Mouse (Mus musculus) urinary bladder, postnatal 10 days (tissue): ENCODE measurements around the gene Sectm1a.
"Not testable (repeated sequence)": the region's sequence is repeated elsewhere in the genome, so short reads cannot be mapped to it uniquely, and the experiment has no call there.

Source experiments
- DNase-seq: peaks from one replicate; pipeline ENCODE4 v3.0.0; 2022; ENCODE audit warnings: low spot score

The Sectm1a gene

DNA sequence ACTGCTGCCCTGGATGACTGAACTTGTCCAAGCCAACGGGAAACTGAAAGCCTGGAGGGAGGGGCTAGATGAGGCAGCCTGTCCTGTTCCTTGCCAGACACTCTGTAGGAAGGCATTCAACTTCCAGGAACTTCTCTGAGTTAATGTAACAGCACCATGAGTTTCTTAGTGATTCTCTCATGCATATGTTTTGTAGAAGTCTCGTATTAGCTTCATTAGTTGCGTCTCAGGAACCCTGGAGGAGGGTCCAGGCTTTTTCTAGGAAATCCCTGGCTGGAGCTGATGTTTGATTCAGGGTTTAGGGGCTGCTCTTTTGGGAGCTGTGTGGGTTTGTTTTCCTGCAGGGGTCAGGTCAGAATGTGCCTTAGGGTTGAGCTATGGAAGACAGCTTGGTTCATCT is at the start of gene Sectm1a:
Gene Sectm1a, minus strand, starts transcription at position 101 of the 400 bp plus-strand sequence.
- DNase-seq, result no peak

DNA sequence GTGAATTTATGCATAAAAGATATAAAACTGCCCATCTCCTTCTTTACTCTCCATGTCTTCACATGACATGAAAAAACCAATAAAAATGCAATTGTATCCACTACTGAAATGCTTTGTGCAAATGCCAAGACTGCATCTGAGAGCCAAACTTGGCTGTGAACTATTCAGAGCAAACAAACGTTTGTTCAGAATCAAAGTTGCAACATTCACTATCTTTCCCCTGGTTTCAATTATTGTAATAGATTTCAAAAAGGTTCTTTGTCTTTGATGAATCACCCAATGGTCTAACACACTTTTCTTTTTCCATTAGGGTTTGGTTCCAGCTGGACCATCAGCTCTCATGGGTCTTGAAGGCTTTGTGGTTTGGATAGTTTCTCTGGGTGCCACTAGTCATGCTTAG is 48.6 kb upstream of the Sectm1a start:
- no peak for DNase-seq

DNA sequence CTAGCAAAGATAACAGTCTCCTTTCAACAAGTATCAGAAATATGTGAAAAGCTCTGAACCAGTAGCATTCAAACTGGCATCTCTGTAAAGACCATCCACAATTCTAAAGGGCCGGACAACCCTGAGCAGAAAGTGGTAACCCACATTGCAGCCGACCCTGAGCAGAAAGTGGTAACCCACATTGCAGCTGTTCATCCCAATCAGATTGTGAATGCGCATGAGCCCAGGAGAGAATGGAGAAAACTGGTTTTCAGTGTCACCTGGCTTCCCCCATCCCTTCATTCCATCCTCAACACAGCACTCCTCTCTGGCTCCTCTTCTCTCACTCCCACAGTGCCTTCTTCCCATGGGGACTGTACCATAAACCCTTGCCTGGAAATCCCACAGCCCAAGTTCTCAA is 46.4 kb upstream of the Sectm1a start:
- no peak for DNase-seq

DNA sequence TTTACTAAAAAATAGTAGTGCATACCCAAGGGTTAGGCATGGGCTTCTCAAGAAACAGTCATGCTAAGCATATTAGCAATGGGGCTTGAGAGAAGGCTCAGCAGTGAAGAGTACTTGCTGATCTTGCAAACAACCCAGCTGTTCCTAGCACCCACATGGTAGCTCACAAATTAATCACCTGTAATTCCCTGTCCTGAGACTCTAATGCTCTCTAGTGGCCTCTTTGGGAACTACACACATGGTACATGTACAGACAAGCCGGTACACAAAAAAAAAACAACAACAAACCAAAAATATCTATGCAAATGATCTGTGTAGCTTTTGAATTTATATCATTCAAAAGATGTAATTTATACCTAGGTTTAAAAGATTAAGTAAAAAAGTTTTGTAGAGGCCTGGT is 45.4 kb upstream of the Sectm1a start:
- no peak for DNase-seq

DNA sequence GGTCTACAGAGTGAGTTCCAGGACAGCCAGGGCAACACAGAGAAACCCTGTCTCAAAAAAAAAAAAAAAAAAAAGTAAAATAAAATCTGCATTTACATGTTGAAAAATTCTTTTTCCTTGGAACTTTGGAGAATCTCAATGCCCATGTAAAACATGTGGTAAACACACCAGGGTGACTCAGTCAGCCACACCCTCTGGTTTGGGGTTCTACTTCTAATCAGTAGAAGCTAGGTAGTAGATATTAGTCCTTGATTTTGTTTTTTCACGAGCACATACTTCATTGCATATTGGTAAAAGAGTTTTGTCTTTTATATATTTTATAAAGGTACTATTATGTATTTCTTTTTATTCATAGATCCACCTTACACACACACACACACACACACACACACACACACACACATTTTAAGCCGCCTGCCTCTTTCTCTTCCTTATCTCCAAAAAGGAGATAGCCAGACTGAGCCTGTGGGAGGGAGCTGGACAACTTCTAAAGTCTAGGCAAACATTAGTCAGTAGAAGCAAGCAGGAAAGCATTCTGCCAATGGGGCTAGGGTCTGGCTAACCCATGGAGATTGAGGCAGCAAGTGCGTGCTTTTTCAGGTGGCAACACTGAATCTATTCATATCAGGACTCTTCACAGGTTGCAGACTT is 44.6 kb upstream of the Sectm1a start:
- DNase-seq, result no peak

DNA sequence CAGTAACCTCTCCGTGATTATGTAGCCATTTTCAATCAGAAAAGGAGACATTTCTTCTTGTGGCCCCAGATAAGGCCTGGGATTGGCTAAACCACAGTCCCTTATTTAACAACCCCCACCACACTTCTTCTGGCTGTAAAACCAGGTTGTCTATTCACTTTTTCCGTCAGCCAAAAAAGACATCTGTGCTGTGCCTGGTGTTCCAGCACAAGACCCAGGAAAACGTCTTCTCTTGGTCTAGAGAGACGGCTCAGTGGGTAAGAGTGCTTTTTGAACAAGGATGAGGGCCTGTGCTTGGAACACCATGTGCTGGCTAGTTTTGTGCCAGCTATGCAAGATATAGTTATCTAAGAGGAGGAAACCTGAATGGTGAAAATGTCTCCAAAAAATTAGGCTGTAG is 42.4 kb upstream of the Sectm1a start:
- DNase-seq, result no peak

DNA sequence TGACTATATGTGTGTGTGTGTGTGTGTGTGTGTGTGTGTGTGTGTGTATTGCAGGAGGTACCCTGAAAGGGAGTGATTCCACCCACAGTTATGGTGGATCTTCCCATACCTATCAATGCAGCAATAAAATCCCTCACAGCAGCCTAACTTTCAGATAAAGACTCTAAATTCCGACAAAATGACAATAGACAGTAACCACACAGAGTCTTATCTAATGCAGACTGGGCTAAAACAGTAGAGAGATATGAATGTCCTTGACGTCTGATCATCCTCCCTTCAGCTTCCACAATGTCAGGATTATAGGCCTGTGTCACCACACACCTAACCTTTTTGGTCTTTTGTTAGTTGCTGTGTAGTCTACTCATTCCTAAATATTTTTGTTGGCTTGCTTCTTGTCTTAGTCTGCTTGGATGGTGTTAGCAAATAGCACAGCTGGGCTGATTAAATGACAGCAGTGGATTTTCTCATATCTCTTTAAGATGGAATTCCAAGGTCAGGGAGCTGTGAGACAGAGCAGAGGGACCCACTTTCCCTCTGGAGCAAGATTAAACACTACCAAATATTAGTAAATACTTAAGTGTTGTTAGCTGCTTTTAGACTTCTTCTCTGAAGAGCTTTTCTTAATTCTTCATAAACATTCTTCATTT is 41.1 kb upstream of the Sectm1a start:
- DNase-seq, result no peak

DNA sequence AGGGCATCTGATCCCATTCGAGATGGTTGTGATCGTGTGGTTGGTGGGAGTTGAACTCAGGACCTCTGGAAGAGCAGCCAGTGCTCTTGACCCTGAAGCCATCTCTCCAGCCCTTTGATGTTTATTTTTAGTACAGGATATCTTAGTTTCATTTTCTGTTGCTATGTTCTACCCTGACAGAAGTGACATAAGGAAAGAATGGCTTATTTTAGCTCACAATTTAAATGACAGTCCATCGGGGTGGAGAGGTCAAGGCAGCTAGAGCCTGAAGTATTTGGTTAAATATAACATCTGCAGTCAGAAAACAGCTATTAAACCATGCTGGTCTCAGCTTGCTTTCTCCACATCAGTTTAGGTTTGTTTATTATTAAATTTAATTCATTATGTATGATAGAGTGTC is 40.1 kb upstream of the Sectm1a start:
- DNase-seq, result no peak

DNA sequence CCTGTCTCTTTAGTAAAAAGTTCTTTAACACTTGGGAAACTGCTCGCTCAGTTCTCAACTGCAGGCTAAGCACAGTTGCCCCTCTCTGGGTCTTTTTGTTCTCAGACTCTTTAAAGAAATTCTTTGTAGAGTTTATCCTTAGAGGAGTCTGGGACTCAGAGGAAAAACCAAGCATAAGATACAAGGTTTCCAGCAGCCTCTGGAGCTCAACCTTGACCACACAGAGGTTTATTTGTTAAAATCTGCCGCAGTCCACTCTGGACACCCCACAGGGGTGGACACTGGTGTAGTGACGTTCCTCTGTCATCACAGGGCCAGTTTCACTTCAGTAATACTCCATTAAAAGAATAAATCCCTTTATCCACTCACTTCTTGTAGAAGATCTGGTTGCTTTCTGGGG is 37.6 kb upstream of the Sectm1a start, which contains the start of gene Tex19.2:
Gene Tex19.2, minus strand, starts transcription at position 101 of the 400 bp plus-strand sequence.
- no peak for DNase-seq

DNA sequence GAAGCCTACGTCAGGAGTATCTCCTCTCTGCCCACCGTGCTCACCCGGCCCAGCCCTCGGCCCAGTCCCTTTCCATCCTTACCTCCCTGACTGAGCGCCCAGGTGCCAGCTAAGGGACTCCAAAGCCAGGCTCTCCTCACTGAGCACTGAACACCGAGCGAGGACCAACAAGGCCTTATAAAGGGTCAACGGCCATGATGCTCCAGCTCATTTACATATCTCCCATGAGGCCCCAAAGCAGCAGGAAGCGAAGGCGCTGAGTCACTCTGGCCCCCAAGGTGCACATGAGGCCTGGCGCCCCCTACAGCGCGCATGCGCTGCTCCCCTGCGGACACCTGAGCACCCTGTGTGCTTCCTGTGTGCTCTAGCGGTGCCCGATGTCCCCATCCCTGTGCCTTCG is 37.1 kb upstream of the Sectm1a start:
- DNase-seq, result no peak

DNA sequence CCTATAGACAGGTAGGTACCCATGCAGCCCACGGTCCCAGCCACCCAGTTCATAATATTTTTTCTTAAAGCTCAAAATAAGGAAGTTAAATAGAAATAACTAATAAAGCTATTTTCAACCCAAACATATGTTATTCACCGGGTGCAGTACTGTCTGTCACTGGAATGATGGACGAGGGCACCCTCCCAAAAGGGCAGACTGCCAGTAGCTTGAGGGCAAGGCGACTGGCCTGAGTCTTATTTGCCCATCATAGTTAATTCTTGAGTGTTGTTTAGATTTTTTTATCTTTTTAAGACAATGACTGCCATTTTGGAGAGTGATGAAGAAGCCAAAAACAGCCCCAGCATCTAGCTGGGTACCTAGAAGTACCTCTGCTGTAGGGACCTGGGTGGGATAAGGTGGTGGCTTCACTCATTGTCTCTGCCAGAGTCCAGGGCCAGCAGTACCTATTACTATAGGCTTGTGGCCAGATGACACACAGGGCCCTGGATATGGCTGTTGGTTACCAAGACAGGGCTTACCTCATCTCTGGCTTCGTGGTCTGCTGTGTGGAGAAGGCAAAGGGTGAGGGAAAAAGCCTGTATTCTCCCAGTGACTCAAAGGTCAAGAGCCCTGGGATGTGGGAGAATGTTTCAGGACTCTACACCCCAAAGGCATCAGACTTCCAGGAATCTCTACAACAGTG is 31.2 kb upstream of the Sectm1a start:
- DNase-seq, result no peak

DNA sequence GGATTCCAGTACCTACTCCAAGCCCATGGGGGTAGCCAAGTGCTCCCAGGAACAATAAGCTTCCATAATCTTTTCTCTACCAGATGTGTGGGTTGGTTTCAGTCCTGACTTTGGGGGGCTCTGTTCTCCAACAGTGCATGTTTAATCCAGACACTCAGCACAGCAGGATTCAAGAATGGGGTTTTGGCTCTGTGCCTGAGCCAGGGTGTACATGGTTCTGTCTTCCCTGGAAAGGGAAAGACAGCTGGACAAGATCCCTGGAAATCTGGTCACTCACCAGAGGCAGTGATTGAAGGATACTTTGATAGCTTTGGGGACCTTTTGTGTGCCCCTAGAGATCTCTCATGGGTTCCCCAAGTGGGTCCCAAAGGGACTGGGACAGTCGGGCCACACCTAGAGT is 30.6 kb upstream of the Sectm1a start:
- no peak for DNase-seq

DNA sequence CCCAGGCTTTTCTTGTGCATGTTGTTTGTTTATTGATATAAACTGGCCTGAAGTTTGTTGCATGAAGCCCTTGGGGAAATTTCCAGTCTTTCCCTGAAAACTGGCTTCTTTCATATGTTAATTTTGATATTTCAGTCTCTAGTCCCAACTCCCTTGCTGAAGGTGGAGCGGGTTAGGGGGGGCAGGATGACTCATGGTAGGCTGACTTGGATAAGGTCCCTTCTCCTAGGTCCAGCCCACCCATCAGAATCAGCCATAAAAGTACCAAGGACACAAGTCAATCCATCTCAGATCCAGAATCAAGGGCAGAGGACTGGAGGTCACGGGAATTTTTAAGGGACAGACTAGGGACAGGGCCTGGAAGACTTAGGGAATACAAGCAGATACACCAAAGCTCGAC is 30.0 kb upstream of the Sectm1a start:
- DNase-seq, result no peak

DNA sequence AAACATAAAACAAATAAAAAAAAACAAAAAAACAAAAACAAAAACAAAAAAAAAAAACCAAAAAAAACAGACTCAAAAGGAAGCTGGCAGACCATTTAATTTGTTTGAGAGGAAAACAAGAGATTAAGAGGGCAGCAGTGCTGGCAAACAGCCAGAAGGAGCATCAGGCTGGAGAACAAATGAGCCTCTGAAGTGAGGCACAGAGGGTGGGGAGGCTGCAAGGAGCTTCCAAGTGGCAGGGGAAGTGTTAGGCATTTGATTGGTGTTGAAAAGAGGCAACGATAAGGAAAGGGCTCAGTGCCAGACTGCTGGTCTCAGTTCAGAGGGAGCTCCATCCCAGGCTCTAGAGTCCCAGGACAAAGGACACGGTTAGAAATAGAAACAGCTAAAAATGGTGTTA is 29.0 kb upstream of the Sectm1a start:
- no peak for DNase-seq

DNA sequence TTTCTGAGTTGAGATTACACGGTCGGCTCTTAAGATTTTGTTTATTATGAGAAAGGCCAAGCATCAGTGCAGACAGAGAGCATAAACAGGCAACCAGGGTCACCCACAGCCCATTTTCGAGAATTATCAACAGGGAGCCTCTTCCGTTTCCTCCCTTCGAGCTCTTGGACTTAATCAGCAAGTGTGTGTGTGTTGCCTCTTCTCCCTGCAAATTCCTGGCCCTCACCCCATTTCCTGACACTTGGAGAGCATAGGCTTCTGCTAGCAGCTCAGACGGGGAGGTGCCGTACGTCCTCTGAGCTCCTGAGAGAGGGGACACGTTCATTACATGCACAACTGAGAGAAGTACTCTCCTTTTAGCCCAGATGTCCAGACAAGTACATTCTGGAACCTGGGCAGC is 27.0 kb upstream of the Sectm1a start:
- DNase-seq, result no peak

DNA sequence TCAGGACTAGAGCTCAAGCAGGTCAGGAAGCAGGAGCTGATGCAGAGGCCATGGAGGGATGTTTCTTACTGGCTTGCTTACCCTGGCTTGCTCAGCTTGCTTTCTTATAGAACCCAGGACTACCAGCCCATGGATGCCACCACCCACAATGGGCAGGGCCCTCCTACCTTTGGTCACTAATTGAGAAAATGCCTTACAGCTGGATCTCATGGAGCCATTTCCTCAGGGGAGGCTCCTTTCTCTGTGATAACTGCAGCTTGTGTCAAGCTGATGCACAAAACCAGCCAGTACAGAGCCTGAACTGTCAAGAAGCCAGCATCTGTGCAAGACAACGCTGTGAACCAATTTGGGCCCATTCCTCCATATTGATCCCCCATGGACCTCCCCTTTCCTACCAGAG is 26.2 kb upstream of the Sectm1a start:
- not testable (repeated sequence) for DNase-seq

DNA sequence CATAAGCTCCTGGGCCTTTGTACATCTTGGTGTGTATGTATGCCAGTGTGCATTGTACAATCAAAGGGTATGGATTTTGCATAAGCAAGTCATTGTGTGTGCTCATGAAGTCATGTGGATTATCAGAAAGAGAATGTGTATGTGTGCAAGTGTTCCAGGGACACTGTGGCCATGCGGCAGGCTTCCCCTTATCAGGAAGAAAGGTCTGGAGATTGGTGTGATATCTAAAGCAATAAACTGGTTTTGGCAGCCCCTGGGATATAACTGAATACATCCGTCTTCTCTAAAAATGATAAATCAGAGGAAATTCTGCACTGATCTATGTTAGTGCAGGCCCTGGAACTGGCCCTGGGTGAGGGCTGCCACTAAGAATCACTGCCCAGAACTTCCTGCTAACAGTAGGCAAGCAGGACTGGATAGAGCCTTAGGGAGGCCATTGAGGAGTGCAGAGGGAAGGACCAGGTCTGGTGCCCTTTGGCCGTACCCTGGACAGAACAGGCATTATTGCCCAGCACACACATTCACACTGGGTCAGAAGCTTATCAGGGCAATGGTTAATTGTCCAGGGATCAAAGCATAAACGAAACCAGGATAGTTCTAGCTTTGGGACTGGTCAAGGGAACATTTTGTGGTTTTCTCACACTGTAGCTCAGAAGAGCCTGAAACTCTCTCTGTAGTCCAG is 20.2 kb upstream of the Sectm1a start:
- DNase-seq, result no peak

DNA sequence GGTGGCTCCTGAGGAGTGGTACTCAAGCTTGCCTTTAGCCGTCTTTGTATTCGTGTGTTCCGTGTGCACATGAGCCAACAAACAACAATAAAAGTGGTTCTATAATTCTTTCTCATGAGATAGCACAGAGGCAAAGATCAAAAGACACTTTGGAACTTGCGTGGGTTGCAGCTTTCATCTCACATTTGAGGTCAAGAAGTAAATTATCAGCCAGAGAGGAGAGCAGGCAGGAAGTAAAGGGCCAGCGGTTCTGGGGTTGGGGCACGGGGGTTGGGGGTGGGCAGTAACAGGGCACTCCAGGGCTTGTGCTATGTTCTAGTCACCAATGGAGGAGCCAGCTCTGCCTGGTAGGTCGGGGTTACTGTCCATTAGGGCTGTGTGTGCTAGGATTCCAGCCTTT is 19.7 kb upstream of the Sectm1a start:
- DNase-seq, result no peak

DNA sequence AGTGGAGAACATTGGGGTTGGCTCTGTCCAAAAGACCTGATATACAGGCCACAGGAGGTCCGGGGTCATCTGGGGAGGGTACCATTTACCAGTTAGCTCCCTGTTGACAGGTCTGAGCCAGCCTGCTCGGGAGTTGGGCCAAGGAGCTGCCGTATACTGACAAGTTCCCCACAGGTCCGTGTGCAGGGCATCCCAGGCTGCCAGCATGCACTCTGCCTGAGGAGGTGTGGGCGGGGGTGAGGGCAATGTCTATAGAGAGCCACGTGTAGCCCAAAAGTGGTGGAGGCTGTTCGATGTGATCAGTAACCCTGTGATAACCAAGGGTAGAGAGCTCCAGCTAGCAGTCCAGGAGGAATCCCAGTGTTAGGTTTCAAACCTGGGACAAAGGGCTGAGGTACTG is 18.7 kb upstream of the Sectm1a start:
- no peak for DNase-seq

DNA sequence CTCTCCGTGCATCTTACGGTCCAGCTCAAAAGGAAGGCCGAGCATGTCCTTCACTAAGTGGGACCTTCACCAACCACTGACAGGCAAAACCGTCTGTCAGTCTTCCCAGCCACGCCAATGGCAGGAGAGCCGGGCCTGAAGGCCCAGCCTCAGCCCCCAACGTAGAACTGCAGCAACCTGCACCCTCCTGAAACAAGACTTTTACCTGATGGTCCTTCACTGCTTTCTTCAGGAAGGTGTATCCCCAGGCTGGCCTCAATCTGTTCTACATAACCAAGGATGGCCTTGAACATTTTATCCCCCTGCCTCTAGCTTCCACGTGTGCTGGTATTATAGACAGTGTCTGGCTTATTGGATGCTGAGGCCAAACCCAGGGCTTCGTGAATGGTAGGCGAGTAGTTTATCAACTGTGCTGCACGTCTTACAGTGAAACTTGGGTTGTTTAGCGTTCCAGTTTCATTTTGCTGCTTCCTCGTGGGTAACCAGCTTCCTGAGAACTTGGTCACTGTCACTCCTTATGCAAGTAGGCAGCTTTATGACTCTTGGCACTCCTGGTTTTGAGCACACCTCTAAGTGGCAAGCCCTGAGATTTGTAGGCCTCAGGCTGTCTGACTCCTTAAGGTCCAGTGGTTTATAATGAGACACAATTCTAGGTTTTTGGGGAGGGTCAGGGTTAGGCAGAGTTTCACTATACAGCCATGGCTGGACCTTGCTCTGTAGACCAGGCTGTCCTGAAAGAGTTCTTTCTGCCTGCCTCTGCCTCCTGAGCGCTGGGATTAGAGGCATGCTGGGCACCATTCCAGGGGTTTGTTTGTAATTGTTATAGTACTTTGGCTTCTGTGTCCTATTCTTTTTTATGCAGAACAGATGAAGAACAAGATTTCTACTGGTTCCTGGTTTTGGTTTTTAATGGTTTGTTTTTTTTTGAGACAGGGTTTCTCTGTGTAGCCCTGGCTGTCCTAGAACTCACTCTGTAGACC is 11.9 kb upstream of the Sectm1a start:
- DNase-seq, result no peak

DNA sequence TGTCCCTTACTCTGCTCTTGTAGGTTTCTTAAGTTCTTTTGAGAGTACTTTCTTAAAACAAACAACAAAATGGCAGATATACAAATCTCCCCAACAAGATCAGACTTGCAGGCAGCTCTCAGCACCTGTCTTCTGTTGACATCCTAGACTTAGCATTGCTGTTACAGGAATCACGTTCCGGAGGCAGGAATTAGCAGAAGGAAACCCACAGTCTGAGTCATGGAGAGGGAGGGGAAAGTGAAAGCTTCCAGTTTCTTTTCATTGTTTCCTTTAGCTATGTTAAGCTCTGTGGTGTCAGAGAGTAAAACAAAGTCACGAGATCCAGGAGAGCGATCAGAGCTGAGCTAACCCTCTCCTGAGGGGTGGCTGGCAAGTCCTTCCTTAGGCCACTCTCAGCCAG is 9.9 kb upstream of the Sectm1a start:
- DNase-seq, result no peak
